Mouse (Mus musculus): Measurements from ENCODE around the gene Dab2ip.

- no peak for TF ChIP-seq POLR2A (IDR thresholded peaks at IDR 0.05; ENCODE audit: borderline replicate concordance, control insufficient read depth, low read depth, low read length)
- TF ChIP-seq CTCF (IDR thresholded peaks at IDR 0.05; ENCODE audit: control insufficient read depth, insufficient read depth, low read length): no peak
Observed at GRCm38 (mm10) chr2:35718662-35719061, 160.6 kb downstream of the Dab2ip start.
